Mouse (Mus musculus): ENCODE data around the gene Asprv1. TPM values are rescaled to one million over a fixed set of nuclear protein-coding genes. Genes with fewer than 3 reads are reported as not detected.

The Asprv1 gene
- not detected for polyA plus RNA-seq (2014; fragmentation: Illumina TruSeq; extraction: RNeasy Lipid Tissue Mini Kit (QIAGEN cat#74804); ENCODE audit: low read depth, low replicate concordance)

GRCm38 (mm10) chr6:86627946-86628345 lies at the start of gene Asprv1:
Gene Asprv1 (plus strand): TSS chr6:86628164.

GRCm38 (mm10) chr6:86668580-86669239 lies 40.7 kb downstream of the Asprv1 start, which contains the start of gene Mxd1:
Gene Mxd1 (minus strand): TSS chr6:86669161.

Other genes with a start within 250 kb of the Asprv1 start
- 9.9 TPM for gene Pcyox1, start 231.0 kb upstream of the Asprv1 start, polyA plus RNA-seq (2014; fragmentation: Illumina TruSeq; extraction: RNeasy Lipid Tissue Mini Kit (QIAGEN cat#74804); ENCODE audit: low read depth, low replicate concordance)
- gene Tia1, start 223.9 kb upstream of the Asprv1 start, polyA plus RNA-seq (2014; fragmentation: Illumina TruSeq; extraction: RNeasy Lipid Tissue Mini Kit (QIAGEN cat#74804); ENCODE audit: low read depth, low replicate concordance) = 40.7 TPM
- gene Gm44790, start 201.5 kb upstream of the Asprv1 start, polyA plus RNA-seq (2014; fragmentation: Illumina TruSeq; extraction: RNeasy Lipid Tissue Mini Kit (QIAGEN cat#74804); ENCODE audit: low read depth, low replicate concordance) = not detected
- 64.8 TPM for gene C87436, start 189.8 kb upstream of the Asprv1 start, polyA plus RNA-seq (2014; fragmentation: Illumina TruSeq; extraction: RNeasy Lipid Tissue Mini Kit (QIAGEN cat#74804); ENCODE audit: low read depth, low replicate concordance)
- gene Pcbp1, start 101.8 kb upstream of the Asprv1 start, polyA plus RNA-seq (2014; fragmentation: Illumina TruSeq; extraction: RNeasy Lipid Tissue Mini Kit (QIAGEN cat#74804); ENCODE audit: low read depth, low replicate concordance) = 43.3 TPM
- 18.1 TPM for gene Mxd1, start 41.0 kb downstream of the Asprv1 start, polyA plus RNA-seq (2014; fragmentation: Illumina TruSeq; extraction: RNeasy Lipid Tissue Mini Kit (QIAGEN cat#74804); ENCODE audit: low read depth, low replicate concordance)
- 118 TPM for gene Snrnp27, start 56.4 kb downstream of the Asprv1 start, polyA plus RNA-seq (2014; fragmentation: Illumina TruSeq; extraction: RNeasy Lipid Tissue Mini Kit (QIAGEN cat#74804); ENCODE audit: low read depth, low replicate concordance)
- 188 TPM for gene Gmcl1, start 105.2 kb downstream of the Asprv1 start, polyA plus RNA-seq (2014; fragmentation: Illumina TruSeq; extraction: RNeasy Lipid Tissue Mini Kit (QIAGEN cat#74804); ENCODE audit: low read depth, low replicate concordance)
- 17.1 TPM for gene Anxa4, start 165.4 kb downstream of the Asprv1 start, polyA plus RNA-seq (2014; fragmentation: Illumina TruSeq; extraction: RNeasy Lipid Tissue Mini Kit (QIAGEN cat#74804); ENCODE audit: low read depth, low replicate concordance)
- 29.5 TPM for gene Aak1, start 221.4 kb downstream of the Asprv1 start, polyA plus RNA-seq (2014; fragmentation: Illumina TruSeq; extraction: RNeasy Lipid Tissue Mini Kit (QIAGEN cat#74804); ENCODE audit: low read depth, low replicate concordance)

All from testis, adult 10 weeks (tissue).